Mouse (Mus musculus): ENCODE measurements around the gene Tctex1d1.

- no peak for TF ChIP-seq POLR2A (IDR thresholded peaks at IDR 0.05; ENCODE audit: borderline replicate concordance, control insufficient read depth, low read depth, low read length)
- no peak for TF ChIP-seq CTCF (IDR thresholded peaks at IDR 0.05; ENCODE audit: control insufficient read depth, insufficient read depth, low read length)
Measured at GRCm38 (mm10) chr4:103039103-103039837, 60.9 kb downstream of the Tctex1d1 start.
